Mouse (Mus musculus) right cerebral cortex, postnatal 4 days (tissue): ENCODE measurements around the gene Olfr432.
"Not testable (repeated sequence)": the region's sequence is repeated elsewhere in the genome, so short reads cannot be mapped to it uniquely, and the experiment has no call there.

Source experiments
- DNase-seq: peaks from one replicate; pipeline ENCODE4 v3.0.0-alpha.2; 2022

Gene Olfr432

DNA sequence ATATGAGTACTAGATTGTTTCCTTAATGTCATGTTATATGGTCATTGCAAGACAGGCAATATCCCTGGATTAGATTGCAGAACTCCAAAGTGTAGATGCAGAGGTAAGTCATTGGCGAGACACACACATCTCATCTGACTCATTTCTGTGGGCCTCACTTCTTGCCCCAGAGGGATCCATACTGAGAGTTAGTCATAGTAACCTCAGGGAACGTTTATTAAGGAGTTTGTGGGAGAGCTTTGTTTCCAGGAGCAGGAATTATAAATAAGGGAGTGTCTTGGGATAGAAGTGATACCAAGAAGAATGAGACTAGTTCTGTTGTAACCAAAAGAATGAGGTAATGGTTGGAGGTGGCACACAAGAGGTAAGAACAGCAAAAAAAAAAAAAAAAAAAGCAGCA lies at the start of gene Olfr432:
TSS of gene Olfr432 (plus strand) at position 313 of the 400 bp plus-strand sequence.
- no peak for DNase-seq

DNA sequence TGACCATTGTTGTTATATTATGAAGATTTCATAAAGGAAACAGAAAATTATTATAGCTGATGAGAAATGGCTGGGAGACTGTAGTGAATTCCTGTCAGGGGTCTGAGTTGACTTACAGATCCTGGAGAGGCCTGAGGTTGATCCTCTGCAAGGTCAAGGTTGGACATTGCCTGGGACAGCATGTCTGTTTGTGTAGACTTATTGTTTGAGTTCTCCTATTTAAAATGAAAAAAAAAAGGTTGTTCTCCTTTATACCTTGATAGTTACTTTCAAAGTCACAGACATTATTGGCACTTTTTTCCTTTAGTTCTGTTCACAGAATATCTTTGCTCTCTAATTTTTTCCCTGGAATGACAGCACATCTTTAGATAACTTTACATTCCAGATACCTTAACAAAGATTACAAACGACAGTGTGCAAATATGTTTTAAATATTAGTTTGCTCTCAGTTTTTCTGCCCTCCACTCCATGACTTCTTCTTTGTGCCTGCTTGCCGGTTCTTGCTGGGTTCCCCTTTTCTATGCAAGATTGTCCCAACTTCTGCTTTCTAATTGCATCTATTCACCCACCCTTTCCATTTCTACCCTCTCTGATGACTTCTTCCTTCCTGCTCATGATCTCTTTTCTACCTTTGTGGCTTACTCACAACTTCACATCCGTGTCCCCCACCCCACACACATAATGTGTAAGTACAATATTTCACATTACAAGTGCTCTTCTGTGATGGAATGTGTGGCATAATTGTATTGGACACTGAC lies 44.5 kb upstream of the Olfr432 start:
- not testable (repeated sequence) for DNase-seq

DNA sequence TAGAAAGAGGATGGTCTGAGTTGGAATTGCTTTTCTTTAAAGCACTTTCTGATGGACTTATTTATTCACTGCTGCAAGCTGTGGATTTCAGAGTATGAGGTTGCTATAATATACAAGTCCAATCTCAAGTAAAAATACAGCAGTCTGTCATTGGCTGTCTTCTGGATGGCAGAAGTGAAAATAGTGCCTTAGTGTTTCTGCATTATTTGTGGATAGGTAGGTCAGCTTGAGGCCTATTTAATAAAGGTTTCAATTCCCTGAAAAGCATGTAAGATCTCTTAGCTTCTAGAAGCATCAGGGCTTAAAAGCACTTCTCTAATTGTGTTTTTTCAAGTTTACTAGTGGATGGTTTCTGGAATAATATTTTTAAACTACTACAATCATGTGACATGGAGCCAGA lies 42.0 kb upstream of the Olfr432 start:
- not testable (repeated sequence) for DNase-seq

DNA sequence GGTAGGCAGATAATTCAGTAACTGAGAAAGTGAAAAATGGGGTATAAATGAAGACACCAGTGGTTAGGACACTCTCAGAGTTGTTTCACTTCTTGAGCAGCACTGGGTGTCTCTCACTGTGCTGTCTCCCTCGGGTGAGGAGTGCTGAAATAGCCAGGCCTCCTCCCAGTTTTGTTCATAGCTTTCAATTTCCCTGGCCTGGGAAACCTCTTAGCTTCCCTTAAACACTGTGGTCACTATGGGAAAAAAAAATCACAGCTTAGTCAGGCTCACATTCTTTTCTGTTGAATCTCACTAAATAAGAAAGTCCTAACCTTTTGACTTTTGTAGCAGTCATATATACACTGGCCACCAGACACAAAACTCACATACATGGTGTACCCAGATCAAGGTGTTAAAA lies 17.3 kb upstream of the Olfr432 start, which contains the start of gene Ifi205:
TSS of gene Ifi205 (minus strand) at position 113 of the 400 bp plus-strand sequence.
- DNase-seq, result no peak

DNA sequence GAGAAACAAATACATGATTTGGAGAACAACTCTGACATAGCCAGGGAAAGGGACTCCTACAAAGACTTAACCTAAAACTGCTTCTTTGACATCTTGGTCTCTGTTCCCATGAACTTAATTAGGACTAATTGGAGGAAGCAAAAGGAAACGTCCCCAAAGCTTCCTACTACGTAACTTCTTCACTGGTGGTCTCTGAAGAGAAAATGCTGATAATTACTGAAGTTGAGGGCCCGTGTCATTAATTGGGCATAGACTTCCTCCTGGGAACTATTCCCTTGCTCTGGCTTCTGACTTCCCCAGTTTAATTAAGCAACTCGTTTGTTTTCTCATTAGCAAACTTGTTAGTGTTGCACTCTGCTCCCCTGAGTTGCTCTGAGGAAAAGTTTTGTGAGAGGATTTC lies 13.2 kb upstream of the Olfr432 start:
- no peak for DNase-seq

DNA sequence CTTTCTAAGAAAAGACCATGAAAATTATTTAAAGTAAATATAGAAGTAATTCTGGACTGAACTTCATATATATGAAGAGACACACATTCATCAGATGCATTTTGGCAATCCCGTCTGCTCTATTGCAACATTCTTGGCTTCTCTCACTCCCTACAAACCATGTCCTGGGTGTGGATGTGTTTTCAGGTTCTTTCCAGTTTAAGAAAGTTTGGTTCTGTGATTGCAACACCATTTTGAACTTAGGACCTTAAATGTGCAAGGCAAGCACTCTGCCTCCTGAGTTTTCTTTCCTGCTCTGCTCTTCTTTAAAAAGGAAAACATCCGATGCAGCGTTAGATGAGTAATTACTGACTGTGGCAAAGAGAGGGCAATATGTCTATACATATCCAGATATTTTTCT lies 10.5 kb upstream of the Olfr432 start:
- DNase-seq, result no peak

DNA sequence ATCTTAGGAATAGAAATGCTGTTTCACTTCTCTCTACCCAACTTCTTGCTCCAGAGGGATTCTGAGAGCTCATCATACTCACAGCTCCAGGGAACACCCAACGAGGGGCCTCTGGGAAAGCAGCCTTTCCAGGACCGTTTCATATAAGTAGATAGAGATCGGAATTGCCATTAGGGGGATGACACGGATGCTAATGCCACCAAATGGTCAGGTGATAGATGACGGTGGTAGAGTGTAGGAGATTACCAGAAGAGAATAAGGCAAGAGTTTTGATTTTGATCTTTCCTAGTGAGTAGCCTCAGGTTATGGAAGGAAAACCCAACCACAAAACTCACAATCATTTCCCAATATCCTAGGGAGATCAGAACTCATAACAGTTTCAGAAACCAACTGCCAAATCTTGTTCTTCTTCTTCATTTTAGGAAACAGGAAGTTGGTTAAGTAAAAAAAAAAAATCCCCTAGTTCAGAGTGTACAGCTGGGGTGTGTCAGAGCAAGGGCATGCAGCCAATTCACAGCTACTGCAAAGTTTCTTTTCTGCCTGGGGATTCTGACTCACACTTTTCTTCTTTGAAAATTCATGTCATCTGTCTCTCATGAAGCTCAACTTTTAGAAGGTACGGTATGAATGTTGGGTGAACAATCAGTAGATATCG lies 8.4 kb upstream of the Olfr432 start, which contains the start of gene Olfr433:
TSS of gene Olfr433 (plus strand) at position 183 of the 655 bp plus-strand sequence.
- DNase-seq, result no peak

DNA sequence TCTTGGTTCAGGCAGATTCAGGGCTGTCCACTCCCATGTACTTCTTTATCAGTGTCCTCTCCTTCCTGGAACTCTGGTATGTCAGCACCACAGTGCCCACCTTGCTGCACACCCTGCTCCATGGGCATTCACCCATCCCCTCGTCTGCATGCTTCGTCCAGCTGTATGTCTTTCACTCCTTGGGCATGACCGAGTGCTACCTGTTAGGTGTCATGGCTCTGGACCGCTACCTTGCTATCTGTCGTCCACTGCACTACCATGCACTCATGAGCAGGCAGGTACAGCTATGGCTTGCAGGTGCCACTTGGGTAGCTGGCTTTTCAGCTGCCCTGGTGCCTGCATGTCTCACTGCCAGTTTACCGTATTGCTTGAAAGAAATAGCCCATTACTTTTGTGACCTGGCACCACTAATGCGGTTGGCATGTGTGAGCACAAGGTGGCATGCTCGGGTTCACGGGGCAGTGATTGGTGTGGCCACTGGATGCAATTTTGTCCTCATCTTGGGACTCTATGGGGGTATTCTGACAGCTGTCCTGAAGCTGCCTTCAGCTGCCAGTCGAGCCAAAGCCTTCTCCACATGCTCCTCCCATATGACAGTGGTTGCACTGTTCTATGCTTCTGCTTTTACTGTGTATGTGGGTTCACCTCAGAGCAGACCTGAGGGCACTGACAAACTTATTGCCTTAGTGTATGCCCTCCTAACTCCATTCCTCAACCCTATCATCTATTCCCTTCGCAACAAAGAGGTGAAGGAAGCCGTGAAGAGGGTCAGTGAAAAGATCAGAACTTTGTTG lies 6.7 kb upstream of the Olfr432 start:
- DNase-seq, result not testable (repeated sequence)

DNA sequence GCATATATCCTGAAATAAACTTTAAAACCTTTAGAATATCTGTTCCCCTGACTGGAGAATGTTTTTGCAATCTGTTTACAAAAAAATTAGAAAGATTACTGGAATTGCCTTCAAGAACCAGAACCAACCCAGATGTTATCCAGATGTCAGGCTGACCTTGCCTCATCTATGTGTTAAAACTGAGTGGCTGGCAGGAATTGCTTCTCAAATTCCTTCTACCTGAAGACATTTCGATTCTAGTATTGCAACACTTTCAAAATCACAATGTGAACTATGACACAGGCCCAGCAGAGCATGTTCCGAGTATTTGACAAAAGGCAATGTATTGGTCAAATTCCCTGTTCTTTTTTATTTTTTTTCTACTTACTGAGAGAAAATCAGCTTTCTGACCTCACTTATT lies 4.6 kb upstream of the Olfr432 start:
- DNase-seq, result no peak

DNA sequence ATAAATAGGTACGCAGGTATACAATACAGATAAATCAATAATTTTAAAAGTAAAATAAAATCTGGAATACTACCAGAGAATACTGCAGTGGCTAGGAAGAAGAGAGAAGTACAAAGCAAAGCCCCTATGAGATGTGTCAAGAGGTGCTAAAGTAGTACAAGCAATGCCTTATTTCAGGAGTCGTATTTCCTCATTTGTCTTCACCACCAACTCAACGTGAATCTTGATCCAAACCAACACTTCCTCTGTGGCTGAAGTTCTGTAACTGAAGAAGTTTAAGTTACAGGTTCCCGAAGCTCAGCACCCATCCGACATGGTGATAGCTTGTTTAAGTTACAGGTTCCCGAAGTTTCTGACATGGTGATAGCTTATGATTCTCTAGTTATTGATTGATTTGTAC lies 778 bp upstream of the Olfr432 start:
- not testable (repeated sequence) for DNase-seq

DNA sequence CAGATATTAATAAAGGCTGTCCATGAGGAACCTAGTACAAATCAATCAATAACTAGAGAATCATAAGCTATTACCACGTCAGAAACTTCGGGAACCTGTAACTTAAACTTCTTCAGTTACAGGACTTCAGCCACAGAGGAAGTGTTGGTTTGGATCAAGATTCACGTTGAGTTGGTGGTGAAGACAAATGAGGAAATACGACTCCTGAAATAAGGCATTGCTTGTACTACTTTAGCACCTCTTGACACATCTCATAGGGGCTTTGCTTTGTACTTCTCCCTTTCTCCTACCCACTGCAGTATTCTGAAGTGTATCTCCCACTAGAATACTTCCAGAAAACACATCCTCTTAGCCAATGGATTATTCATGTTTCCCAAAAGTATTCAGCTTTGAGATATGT lies 352 bp downstream of the Olfr432 start:
- DNase-seq, result not testable (repeated sequence)

DNA sequence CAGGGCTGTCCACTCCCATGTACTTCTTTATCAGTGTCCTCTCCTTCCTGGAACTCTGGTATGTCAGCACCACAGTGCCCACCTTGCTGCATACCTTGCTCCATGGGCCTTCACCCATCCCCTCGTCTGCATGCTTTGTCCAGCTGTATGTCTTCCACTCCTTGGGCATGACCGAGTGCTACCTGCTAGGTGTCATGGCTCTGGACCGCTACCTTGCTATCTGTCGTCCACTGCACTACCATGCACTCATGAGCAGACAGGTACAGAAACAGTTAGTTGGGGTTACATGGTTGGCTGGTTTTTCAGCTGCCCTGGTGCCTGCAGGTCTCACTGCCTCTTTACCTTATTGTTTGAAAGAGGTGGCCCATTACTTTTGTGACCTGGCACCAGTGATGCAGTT lies 1.5 kb downstream of the Olfr432 start:
- DNase-seq, result no peak

DNA sequence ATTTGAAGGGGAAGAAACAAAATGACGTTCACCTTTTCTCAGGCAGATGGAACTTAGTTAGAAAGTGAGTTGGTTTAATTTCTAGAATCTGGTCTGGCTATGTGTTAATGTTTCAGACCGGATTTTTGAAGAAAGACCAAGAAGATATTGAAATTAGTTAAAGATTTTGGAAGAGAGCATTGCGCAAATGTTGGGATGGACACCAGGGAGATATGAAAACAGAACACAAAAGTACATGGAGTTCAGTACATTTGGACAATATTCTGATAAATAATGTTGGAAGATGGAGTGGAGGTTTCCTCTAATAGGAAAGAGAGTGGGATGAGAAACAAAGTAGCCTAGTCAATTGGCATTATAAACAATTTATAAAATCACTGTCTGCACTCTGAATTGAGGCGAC lies 2.5 kb downstream of the Olfr432 start:
- DNase-seq, result no peak

DNA sequence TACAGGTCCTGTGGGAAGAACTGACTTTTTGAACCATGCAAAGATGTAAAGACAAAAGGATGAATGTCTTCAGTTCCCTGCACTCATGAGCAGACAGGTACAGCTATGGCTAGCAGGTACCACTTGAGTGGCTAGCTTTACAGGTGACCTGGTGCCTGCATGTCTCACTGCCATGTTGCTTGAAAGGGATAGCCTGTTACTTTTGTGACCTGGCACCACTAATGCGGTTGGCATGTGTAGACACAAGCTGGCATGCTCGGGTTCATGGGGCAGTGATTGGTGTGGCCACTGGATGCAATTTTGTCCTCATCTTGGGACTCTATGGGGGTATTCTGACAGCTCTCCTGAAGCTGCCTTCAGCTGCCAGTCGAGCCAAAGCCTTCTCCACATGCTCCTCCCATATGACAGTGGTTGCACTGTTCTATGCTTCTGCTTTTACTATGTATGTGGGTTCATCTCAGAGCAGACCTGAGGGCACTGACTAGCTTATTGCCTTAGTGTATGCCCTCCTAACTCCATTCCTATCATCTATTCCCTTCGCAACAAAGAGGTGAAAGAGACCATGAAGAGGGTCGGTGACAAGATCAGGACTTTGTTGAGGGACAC lies 3.0 kb downstream of the Olfr432 start:
- DNase-seq, result no peak

DNA sequence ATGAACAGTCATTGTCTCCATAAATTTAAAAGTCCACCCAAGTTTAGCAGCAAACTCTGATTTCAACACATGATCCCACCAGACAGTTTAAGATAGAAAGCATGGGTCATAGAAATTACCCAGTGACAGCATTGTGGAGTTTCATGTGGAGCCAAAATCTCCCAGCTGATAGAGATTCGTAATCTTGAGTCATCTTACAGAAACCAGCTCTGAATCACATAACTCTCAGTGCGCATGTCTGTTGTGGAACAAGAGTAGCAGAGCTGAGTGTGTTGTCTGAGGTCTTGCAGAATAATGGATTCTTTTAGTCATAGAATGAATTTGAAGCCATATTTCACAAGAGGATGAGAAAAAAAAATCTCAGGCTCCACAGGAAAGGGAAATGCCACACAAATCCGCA lies 4.0 kb downstream of the Olfr432 start:
- DNase-seq, result no peak

DNA sequence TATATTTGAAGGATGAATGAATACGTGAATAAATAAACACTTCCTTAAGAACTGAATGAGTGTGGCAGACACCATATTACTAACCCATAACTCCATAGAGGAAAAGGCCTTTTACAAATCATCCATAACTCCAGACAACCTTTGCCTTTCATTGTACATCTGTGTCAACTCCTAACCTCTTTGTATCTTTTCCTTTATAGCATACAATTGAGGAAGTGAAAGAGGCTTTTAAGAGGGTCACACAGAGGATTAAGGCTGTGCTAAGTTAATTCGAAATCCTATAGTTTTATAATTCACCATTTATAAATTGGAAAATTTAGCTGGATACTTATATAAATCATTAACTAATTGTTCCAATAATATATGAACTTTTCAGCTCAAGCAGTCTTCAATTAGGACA lies 6.2 kb downstream of the Olfr432 start:
- DNase-seq, result no peak

DNA sequence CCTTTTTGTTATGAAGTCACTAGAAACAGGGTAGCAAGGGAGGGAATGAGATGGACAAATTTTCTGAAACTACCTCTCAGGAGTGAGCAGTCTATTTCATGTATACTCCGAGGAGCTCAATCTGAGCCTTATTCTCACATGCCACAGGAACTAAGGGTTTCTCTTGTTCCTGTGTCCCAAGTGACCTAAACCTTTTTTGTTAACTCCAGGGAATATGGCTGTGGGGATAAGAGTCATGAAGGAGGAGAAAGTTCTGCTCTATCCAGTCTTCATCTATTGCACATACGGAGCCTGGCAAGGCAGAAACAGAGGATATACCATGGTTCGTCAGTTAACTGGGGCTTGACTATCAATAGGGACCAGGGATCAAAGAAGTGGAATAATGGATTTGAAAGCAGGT lies 17.3 kb downstream of the Olfr432 start, which contains the start of gene Olfr430:
TSS of gene Olfr430 (plus strand) at position 301 of the 400 bp plus-strand sequence.
- no peak for DNase-seq

DNA sequence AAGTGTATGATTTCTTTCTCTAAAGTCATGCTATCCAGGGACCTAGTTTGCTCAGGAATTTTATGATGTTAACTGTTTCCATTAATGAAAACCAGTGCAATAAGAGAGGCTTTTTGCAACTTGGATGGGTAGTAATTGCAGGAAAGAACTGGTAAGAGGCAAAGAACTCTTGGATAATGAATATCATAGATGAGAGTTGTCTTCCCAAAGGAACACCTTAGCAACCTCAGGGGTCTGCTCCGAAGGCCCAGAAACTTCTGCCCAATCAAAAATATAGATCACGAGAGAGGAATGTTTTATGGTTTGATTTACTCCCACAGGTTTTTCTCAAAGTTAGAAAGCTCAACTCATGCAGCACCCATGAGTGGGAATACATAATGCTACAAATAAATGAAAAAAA lies 35.0 kb downstream of the Olfr432 start, which contains the start of gene Olfr429:
TSS of gene Olfr429 (plus strand) at position 301 of the 400 bp plus-strand sequence.
- DNase-seq, result no peak

DNA sequence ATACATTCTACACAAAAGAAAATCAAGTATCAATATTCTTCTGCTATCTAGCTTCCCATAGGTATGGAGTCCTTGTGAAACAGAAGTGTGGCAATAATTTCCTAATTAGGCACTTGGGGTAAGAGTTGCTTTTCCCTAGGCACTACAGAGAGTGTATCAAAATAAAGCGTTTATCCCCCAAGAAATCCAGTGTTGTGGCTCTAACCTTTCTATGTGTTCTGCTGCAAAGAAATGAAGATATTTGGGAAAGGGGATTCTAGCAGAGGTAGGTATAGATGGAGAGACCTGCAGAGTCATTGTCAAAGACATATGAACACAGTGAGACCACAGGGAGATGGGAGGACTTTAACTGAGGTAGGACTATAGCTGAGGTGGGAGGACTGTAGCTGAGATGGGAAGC lies 47.6 kb downstream of the Olfr432 start, which contains the start of gene Olfr427:
TSS of gene Olfr427 (plus strand) at position 301 of the 400 bp plus-strand sequence.
- no peak for DNase-seq

DNA sequence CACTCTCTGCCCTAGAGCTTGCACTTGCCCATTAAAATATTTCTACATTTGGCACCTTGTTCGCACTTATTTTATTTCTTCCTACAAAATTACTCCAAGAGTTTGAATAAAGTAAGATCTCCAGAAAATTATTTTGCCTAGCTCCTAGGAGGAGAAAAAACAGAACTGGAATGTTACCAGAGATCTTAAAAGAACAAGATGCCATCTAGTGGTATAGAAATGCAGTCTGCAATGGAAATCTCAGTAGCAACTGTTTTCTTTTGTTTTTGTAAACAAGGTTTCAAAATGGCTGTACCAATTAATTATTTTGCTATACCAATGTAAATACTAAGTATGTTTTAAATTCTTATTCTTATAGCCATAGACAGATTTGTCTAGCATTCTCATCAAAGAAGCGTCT lies 54.7 kb downstream of the Olfr432 start:
- no peak for DNase-seq
